Mouse (Mus musculus) T-helper 17 cell (primary cell): ENCODE data around the gene Rgl1.

Experiments used
- in situ Hi-C, 2 experiments: fragments of 300-600 bp; cut with MboI, MseI; formaldehyde crosslinking; loops; 1 replicate in 1 of 2; 2 replicates in 1 of 2; pipeline ENCODE4 v1.15.1; 2025; ENCODE audit warnings: high pct_unique_total_duplicates in 2 of 2

Gene Rgl1

DNA sequence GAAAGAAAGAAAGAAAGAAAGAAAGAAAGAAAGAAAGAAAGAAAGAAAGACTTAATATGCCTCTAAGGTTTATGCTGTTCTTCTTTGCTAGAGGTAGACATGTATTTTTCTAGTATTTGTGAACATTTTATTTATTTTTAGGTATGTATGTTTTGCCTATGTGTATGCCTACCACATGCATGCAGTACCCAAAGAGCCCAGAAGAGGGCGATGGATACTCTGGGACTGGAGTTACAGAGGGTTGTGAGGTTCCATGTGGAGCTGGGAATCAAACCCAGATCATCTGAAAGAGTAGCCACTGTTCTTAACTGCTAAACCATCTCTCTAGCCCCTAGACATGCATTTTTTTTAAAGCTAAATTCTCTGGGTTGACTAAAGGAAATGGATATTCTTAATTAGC is 147.8 kb downstream of the Rgl1 start:
- in situ Hi-C loops, result no loop called here

DNA sequence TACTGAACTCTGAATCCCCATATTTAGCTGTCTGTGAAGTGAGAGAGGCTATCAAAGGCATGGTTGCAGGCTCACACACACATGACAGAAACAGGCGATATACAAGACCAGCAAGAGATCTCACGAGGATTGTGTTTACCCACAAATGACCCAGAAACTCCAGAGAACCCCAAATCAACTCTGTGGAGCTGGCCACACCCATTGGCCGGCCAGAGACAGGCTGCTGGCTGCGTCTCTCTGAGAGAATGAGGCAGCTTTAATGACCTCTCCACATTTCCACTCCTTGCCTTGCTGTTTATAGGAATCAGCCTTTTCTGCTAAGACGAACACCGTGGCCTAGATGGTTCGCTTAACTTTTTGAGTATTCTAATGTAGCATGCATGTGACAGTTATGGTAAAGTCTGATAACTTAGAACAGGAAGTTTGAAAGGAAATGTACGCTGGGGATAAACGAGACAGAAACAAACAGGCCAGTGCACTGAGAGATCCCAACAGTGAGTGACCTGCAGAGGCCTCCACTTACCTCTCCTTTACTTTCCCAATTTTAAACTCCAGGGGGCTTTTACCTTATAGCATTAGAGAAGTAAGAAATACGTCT is 148.3 kb downstream of the Rgl1 start:
- in situ Hi-C loops, result no loop called here

DNA sequence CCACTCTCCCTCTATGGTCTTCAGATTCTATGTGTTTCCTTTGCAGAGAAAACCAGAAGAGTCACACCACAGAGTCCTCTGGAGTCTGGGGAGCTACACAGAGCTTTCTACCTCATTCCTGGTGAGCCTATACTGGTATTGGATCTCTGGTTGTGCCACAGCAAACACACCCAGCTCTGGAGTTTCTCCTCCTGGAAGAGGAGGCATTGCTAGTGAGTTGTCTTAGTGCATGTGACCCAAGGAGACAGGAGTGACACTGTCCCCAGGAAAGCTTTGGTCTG is 149.4 kb downstream of the Rgl1 start:
- in situ Hi-C loops, result no loop called here

GRCm38 (mm10) chr1:152615987-152616776 is 150.0 kb downstream of the Rgl1 start:
- in situ Hi-C loops, result no loop called here

DNA sequence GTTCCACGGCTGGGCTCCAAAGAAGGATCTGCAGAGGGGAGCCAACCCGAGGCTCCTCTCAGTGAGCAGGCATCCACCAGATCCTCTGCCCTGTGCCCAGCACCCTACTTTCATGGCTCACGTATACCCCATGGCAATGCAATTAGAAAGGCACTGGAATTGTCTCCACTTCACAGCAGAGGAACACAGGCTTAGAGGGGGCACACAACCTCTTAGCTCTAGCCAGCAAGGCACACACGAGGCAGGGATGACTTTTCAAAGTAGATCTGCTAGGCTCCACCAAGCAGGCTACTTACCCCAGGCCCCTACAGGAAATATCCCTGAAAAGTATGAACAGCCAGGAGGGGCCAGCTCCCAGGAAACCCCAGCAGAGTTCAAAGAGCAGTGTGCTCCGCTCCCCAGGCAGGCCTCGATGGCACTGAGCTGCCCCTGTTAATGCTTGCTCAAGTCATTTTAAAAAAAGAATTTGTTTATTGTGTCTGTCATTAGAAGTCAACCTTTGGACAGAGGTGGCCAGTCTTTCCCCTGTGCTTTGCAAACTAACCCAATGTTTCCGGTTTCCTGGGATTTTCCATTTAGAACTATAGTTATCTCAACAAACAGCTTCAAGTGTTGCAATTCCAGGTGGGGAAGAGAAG is 151.3 kb downstream of the Rgl1 start:
- in situ Hi-C loops, result no loop called here

DNA sequence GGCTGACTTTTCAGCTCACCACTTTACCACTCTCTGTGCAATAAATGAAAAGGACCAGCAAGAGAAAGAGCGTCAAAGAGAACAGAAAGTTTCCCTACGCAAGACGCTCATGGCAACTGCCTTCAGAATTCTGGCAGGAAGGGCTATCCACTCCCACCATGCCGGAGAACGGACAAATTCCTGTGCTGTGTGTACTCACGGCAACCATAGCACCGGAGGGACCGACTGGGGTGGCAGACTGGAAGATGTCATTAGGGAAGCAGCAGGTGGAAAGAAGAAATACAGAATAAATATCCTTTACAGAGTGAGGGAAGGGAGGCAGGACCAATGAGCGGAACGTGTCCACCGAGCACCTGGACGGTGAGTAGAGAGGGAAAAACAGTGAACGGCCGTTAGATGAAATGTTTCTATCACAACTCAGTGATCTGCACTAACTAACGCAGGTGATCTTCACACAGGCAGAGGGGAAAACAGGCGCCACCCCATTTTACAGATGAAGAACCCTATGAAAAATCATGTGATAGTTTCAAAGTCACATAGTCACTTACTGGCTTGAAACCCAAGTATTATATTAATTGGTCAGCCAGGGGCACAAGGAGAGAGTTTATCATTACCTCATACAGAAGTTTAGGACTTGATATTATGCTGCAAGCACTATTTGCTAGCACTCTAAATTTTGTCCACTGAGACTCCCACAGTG is 152.8 kb downstream of the Rgl1 start:
- in situ Hi-C loops, result no loop called here

- in situ Hi-C loops, result no loop called here
Observed at GRCm38 (mm10) chr1:152612535-152613157, 153.5 kb downstream of the Rgl1 start.

DNA sequence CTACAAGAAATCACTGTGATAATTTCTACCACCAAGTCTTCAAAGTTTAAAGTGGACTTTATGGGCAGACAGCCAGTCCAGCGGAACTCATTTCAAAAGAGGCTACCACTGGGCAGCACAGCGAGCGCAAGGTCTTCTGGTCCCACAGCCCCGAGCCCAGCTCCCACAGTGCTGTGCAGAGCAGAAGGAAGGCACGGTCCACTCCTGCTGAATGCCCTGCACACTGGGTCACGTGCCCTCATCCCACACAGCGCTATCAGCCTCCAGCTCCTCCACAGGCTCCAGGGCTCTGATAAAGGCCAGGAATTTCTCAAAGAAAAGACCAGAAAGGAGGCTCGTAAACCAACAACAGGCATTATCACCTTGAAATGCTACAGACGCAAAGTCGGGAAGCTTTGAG is 156.6 kb downstream of the Rgl1 start:
- in situ Hi-C loops, result no loop called here

GRCm38 (mm10) chr1:152609006-152609405 is 157.1 kb downstream of the Rgl1 start:
- in situ Hi-C loops, result no loop called here

- in situ Hi-C loops, result no loop called here
Observed at GRCm38 (mm10) chr1:152607765-152608164, 158.4 kb downstream of the Rgl1 start.

DNA sequence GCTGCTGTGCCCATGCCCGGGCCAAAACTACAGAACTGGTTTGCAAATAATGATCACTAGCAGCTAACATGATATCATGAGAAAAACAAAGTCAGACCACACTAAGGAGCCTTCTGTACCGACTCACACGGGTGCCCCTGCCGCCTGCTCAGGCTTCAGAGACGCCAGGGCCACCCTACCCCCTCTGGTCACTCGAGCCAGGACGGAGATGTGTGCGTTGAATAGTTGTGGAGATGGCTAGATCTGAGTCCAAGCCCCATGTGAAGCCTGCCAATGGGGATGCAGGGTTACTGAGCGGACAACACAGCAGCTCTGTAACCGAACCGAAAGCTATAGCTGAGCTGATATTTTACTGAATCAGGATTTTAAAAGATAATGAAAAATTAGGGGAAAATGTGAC is 159.4 kb downstream of the Rgl1 start:
- in situ Hi-C loops, result no loop called here

GRCm38 (mm10) chr1:152605895-152606625 is 160.1 kb downstream of the Rgl1 start:
- in situ Hi-C loops, result no loop called here

GRCm38 (mm10) chr1:152604147-152604546 is 162.0 kb downstream of the Rgl1 start:
- in situ Hi-C loops, result no loop called here

- in situ Hi-C loops, result no loop called here
Observed at GRCm38 (mm10) chr1:152603628-152604027, 162.5 kb downstream of the Rgl1 start.

DNA sequence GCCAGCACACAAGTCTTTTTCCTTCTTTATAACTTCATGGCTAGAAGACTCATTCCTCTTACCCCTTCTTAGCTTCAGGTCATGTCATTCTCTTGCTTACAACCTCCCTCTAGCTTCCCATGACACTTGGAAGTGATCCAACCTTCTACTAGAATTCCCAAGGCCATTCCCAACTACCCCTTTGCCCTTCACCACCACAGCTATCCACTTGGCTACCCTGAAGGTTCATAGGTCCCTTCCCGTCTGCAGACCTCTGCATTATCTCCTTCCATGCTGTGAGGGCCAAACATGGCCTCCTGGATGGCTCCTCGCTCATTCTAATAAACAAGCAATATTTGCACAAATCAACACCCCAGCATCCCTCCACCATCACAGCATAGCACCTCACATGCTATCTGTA is 165.7 kb downstream of the Rgl1 start:
- in situ Hi-C loops, result no loop called here

DNA sequence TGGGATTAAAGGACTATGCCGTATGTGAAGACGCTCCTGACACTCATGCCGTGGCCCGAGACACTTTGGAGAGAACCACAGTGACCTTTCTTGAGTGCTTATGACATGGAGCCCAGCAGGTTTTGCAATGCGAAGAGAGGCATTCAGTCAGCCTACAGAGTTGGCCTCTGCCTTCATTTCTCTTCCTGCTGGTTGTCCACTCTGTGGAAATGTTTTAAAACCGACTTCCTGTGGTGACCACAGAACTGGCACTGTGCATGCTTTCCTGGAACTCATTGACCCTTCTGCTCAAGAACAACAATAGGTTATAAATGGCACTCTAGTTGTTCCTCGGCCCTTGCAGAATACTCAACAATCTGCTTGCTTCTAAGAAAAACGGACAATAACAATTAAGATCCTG is 166.8 kb downstream of the Rgl1 start:
- in situ Hi-C loops, result no loop called here

- in situ Hi-C loops, result no loop called here
Observed at GRCm38 (mm10) chr1:152594690-152595089, 171.5 kb downstream of the Rgl1 start.

DNA sequence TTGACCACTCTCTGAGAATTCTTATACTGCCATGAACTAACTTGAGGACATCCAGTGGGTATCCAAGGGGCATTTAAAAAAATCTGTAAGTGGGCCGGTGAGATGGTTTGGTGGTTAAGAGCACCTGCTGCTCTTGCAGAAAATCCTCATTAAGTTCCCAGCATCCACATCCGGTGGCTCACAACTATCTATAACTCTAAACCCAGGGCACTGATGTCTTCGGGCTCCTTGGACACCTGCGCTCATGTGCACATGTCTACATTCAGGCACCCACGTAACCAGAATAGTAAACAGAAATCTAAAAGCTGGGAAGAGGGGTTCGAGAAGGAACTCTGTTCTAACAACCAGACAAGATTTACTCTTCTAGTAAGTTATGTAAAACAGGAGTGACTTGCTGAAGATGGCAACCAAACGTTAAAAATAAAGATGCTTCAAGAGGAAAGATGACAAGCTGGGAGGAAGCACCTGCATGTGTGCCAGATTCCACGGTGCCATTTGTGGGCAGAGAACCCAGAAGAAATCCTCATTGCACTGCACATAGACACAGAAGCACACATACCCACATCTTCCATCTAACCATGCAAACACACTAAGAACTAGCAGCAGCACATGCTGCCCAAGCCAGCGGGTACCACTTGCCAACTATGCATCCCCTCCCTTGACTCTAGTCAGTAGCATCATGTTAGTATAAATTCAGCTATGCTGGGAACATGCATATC is 172.2 kb downstream of the Rgl1 start:
- in situ Hi-C loops, result no loop called here

DNA sequence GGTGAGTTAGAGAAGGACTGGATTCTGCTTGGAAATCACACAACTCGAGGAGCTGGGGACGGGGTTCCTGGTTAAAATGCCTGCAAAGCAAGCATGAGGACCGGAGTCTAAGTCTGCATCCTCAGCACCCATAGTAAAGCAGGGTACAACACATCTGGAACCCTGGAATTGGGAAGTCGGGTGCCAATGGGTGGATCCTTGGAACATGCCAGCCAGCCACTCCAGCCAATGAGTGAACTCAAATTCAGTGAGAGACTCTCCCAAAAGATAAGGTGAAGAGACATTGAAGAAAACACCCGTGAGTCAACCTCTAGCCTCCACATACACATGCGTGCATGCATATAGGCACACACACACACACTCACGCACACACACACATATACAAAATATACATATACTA is 172.8 kb downstream of the Rgl1 start:
- in situ Hi-C loops, result no loop called here

GRCm38 (mm10) chr1:152592609-152593008 is 173.5 kb downstream of the Rgl1 start:
- in situ Hi-C loops, result no loop called here
